Mouse (Mus musculus) T-cell, adult 2 months (primary cell): ENCODE data around the gene Ube4b.

Experiments
- DNase-seq: peaks from one replicate; pipeline ENCODE4 v3.0.0; 2022; ENCODE audit warnings: low spot score

The Ube4b gene

GRCm38 (mm10) chr4:149393311-149393995, 33.1 kb downstream of the Ube4b start:
- DNase-seq, result no peak

DNA sequence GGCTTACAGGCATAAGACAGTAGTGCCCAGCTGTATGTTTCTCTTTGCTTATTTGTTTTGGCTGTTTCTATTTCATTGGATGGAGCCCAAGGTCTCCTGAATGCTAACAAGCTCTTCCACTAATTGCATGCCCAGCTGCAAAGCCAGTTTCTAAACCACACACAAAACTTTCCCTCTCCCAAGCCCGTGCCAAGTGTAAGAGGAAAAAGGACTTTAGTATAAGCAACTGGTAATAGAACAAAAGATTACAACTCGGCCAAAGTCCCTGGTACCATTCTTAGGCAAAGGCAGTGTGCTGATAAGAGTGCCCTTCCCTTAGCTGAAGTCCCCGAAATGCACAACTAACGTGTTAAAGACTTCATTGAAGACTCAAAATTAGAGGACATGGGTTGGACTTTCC, 34.2 kb downstream of the Ube4b start:
- no peak for DNase-seq

DNA sequence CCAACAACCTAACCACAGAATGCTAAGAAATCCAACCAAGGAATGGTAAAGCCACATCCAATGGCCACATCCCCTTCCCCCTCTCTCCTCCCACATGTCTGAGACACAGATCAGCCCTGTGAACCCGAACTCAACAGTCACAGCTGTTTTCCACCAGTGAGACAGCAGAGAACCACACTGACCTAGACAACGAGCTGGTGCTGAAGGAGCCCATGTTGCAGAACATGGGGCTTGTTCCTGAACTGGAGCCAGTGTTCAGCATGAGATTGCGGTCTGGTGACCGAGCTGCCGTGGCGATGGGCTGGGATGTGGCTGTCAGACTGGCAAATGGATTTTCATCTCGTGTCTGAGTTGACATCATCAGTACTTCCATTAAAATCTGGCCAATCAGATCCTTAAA, 45.5 kb downstream of the Ube4b start:
- DNase-seq, result no peak

- DNase-seq, result no peak
Measured at GRCm38 (mm10) chr4:149379881-149380280, 46.7 kb downstream of the Ube4b start.

DNA sequence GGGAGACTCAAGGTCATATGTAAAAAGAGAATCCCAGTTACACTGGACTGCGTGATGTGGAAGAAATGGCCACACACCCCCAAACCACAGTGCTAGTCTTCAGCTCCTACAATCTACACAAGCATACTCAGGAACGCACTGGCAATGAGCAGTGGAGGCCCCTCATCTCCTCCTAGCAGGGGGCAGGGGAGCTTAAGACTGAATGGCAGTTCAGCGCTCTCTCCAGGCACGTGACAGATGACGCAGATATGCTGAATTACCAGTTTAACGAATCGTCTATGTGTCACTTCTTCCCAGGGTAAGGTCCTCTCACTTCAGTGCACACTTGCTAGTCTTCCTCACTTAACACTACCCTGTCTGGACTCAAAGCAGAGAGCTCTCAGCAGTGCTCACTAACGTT, 47.7 kb downstream of the Ube4b start:
- no peak for DNase-seq

- no peak for DNase-seq
Measured at GRCm38 (mm10) chr4:149376034-149376433, 50.5 kb downstream of the Ube4b start.

- no peak for DNase-seq
Measured at GRCm38 (mm10) chr4:149374662-149375061, 51.9 kb downstream of the Ube4b start.

- DNase-seq, result no peak
Measured at GRCm38 (mm10) chr4:149373927-149374326, 52.6 kb downstream of the Ube4b start.

- DNase-seq, result peak; percentile 40
Measured at GRCm38 (mm10) chr4:149373431-149373830, 53.1 kb downstream of the Ube4b start.

DNA sequence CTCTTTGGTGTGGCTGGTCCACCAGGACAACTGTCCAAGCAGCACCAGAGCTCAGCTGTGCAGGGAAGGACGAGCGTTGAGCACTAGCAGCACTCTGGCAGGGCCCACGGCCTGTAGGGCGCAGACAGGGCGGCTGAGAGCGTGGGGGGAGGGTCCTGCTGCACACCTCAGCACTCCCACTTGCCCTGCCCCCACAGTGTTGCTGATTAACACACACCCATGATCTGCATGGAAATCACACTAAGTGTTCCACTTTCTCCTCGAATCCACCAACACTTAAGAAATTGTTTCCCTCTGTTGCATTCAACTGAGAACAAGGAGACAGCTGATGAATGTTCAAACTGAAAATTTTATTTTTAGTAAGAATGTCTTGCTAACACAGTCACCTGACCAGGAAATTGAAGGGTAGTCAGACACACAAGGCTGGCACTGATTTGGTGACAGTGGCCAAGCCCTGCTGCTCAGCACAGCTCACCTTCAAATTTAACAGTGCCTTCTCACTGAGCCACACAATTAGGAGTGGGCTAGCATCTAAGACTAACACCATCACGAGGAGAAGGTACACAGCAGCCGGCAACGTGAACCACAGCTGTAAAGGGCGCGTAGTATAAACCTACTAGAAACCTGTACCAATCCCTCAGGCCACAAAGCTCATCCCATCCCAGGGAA, 60.7 kb downstream of the Ube4b start:
- DNase-seq, result no peak

DNA sequence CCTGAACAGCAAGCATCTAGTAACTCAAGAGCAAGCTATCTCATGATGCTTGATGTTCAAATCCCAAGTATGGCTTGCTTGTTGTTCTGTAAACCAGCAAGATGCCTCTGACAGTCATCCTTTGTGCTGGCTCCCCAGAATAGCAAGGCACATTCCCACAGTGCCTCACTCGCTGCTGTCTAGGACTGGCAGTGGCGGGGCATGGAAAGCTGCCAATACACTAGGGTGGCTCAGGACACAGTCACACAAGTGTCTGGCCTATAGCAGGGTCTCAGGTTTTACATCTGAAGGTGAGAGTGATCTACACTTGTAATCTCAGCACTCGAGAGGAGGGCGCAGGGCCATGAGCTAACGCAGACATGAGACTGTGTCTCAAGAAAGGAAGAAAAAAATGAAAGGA, 61.7 kb downstream of the Ube4b start:
- no peak for DNase-seq

- DNase-seq, result no peak
Measured at GRCm38 (mm10) chr4:149361051-149361450, 65.5 kb downstream of the Ube4b start.

- DNase-seq, result no peak
Measured at GRCm38 (mm10) chr4:149360647-149361046, 65.9 kb downstream of the Ube4b start.

GRCm38 (mm10) chr4:149357982-149358381, 68.6 kb downstream of the Ube4b start:
- DNase-seq, result no peak

GRCm38 (mm10) chr4:149354671-149355070, 71.9 kb downstream of the Ube4b start:
- DNase-seq, result no peak

DNA sequence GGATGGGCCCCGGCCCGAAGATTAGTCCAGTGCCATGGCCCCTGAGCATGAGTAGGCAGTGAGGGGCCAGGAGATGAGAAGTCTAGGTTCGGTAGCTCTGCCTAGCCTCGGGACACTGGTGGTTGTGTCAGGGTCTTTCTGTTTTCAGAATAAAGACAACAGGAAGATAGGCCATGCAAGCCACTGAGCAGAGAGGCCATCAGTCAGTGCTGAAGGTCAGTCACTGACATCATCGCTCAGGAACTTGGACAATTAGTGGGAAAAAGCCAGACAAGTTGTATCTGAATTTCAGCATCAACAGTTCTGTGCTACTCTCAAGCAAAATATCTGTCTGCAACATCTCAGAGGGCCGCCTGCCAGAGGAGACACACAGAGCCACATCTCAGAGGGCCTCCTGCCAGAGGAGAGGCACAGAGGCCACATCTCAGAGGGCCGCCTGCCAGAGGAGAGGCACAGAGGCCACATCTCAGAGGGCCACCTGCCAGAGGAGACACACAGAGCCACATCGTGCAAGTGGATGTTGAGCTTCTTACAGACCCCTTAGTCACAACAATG, 74.9 kb downstream of the Ube4b start:
- no peak for DNase-seq

DNA sequence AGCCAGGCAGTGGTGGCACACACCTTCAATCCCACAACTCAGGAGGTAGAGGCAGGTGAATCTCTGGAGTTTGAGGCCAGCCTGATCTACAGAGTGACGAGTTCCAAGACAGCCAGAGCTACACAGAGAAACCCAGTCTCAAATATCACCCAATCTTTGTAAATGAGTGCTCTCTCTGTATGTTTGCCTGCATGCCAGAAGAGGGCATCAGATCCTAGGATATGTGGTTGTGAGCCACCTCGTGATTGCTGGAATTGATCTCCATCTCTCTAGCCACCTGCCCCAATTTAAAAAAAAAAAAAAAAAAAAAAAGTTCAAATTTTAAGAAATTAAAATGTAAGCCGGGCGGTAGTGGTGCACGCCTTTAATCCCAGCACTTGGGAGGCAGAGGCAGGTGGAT, 77.6 kb downstream of the Ube4b start:
- no peak for DNase-seq

DNA sequence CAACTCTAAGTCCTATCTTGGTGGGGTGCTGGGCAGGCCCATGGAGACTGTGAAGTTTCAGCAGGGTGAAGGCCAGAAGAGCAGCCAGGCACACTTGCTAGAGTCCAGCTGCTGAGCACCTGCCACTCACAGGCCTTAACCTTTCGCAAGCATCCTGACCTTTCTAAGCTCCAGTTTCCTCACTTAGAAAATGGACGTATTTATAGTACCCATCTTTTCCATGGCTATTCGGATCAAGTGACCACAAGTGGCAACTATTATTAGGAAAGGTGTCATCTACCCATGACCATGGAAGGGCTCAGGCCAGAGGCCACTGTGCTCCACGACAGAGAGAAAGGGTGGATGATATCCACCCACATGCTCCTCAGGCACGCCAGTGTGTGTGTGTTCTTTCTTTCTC, 80.7 kb downstream of the Ube4b start:
- no peak for DNase-seq

DNA sequence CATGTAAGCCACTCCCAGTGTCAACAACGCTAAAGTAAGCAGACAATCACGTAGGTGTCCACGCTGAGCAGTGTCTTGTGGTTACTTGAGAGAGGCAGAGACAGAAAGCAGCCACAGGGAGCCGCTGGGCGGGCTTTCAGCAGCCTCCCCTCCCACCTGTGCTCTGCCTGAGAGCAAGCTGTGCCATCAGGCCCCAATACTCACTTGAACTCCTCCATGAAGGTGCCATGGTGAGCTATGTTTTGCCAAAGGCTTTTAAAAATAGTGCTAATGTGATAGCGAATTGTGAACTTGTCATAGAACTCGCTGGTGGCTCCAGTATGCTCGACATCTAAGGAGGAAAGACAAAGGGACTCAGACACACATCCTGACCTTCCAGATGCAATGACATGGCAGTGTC, 82.2 kb downstream of the Ube4b start:
- DNase-seq, result no peak

DNA sequence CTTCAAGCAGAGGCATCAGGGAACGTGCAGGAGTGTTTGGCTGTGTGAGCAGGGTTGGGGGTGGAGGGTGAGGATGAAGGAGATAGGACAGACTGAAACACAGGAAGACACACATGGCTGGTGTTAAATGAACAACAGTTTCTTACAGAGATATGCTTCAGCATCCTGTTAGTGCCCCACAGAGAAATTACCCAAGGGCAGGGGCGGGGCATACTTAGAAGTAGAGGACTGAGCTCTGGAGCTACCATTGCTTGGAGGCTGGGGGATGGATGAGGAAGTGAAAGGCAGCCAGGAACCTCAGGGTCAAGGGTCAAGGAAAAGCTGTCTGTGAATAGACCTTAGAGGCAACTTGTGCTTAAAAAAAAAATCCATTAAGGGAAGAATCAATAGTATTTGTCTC, 85.9 kb downstream of the Ube4b start:
- DNase-seq, result no peak

DNA sequence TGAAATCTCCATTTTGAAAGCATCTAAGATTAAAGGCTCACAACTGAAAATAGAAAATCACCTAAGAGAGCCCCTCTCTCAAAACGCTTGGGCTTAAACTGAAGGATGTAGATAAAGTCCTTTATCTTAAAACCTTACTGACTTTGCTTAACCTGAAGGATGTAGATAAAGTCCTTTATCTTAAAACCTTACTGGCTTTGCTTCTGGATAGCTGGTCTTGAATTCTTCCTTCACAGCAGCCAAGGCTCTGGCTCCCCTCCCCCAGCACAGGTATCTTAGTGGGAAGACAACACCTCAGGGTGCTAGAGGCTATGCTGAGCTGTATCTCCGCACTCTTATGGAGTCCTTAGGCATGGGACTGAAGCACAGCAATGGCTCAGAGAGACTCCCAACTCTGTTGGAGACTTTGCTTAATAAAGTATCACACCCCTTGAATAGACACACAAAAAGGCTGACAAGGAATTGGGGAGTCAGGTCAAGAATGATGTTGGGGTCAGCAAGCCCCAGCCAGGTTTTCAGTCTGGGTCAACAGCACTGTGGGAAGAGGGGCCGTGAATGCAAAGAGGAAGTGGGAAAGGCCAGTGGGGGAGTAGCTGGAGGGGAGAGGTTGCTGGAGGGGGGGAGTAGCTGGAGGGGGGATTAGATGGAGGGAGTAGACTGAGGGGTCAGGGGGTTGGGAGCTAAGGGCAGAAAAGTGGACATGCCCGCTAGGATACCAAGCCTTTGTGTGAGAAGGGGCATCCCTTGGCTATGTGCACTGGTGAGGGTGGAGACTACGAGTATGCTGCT, 86.9 kb downstream of the Ube4b start:
- DNase-seq, result no peak

GRCm38 (mm10) chr4:149338137-149338536, 88.4 kb downstream of the Ube4b start:
- no peak for DNase-seq

- DNase-seq, result no peak
Measured at GRCm38 (mm10) chr4:149337353-149337752, 89.2 kb downstream of the Ube4b start.
